ENCODE assay signal across 13 mouse cellular contexts in genomic region chr9:121882015-121882457, GRCm38 (mm10). TPM values are rescaled to one million over a fixed set of nuclear protein-coding genes. Genes with fewer than 3 reads are reported as not detected.
DNase-seq lines count a peak whose midpoint lies in the region; ATAC-seq lines count a peak whose summit lies in the region.
"Had no signal": no experiment of that assay in that cellular context is flagged by ENCODE, and none has a peak within 500 bp of the region (broad histone marks: within the 10 kb centered on the region; RNA-seq: fewer than 3 reads in every experiment).

No protein-coding gene starts in this region.

- H3K27ac ChIP-seq in lung, embryonic 16.5 days (ENCODE audit: low read length) = peak overlapping the region; percentile 61
- H3K27ac ChIP-seq: embryonic facial prominence, embryonic 12.5 days; midbrain, embryonic 12.5 days had no signal

- no peak overlapping the region for H3K4me3 ChIP-seq in lung, embryonic 16.5 days (ENCODE audit: low read length)
- H3K4me3 ChIP-seq: embryonic facial prominence, embryonic 12.5 days; midbrain, embryonic 12.5 days had no signal

- H3K4me1 ChIP-seq in lung, embryonic 16.5 days (replicated peaks; ENCODE audit: control insufficient read depth, insufficient read depth, low read length) = peaks cover 2% of the 10 kb centered on the region; the same call in 1 of the 2 replicates
- H3K4me1 ChIP-seq: embryonic facial prominence, embryonic 12.5 days; midbrain, embryonic 12.5 days had no signal

- no peak overlapping the region for H3K9ac ChIP-seq in lung, embryonic 16.5 days (ENCODE audit: low read length)
- H3K9ac ChIP-seq: embryonic facial prominence, embryonic 12.5 days; midbrain, embryonic 12.5 days had no signal

- peak; percentile 76 for ATAC-seq in lung, embryonic 16.5 days (ENCODE audit: low read depth)
- no peak for ATAC-seq in erythroid progenitor cell, adult 5-6 weeks (replicated peaks; ENCODE audit: low FRiP score, poor library complexity, severe bottlenecking)

- no peaks in the 10 kb centered on the region for H3K36me3 ChIP-seq in lung, embryonic 16.5 days (ENCODE audit: control insufficient read depth, insufficient read depth, low read length)
- H3K36me3 ChIP-seq: embryonic facial prominence, embryonic 12.5 days; midbrain, embryonic 12.5 days had no signal

- WGBS in lung, embryonic 16.5 days = 24% methylated on average over 7 of the region's 7 CpGs

- DNase-seq in adrenal gland, adult 2 months = peak; percentile 43
- no peak for DNase-seq in adrenal gland, postnatal 4 days (ENCODE audit: low spot score in 2 of 2)
- peak; percentile 37 for DNase-seq in testis, postnatal 10 days (ENCODE audit: low spot score)
- no peak for DNase-seq in testis, postnatal 14 days (ENCODE audit: low spot score)
- no peak for DNase-seq in cerebellum, adult 9-11 months
- no peak for DNase-seq in cerebellum, postnatal 14 days

- no peaks in the 10 kb centered on the region for H3K27me3 ChIP-seq in lung, embryonic 16.5 days (ENCODE audit: control insufficient read depth, insufficient read depth, low read depth, low read length)
- H3K27me3 ChIP-seq: embryonic facial prominence, embryonic 12.5 days; midbrain, embryonic 12.5 days had no signal

- H3K9me3 ChIP-seq in lung, embryonic 16.5 days (ENCODE audit: control insufficient read depth, low read length) = no peaks in the 10 kb centered on the region
- H3K9me3 ChIP-seq: embryonic facial prominence, embryonic 12.5 days; midbrain, embryonic 12.5 days had no signal

- no peak overlapping the region for H3K4me2 ChIP-seq in lung, embryonic 16.5 days (ENCODE audit: low read depth, low read length)
- H3K4me2 ChIP-seq: embryonic facial prominence, embryonic 12.5 days; midbrain, embryonic 12.5 days had no signal

RNA-seq across cellular contexts. Expression of gene Ackr2, which starts 16.1 kb away (rescaled TPM):
- total RNA-seq in adrenal gland, adult 2 months (2021) = 1 to 10 TPM; 1.2 to 1.4 TPM
- 0.77 and 0.92 TPM in 2 replicates for polyA plus RNA-seq in adrenal gland, adult 2 months (2012; rRNA removed)
- 1 to 10 TPM in 1 of 2 experiments, under 1 TPM in 1; 0.90 to 1.6 TPM for total RNA-seq in adrenal gland, postnatal 4 days (2021)
- 1.6 and 2.9 TPM in 2 replicates for polyA plus RNA-seq in lung, embryonic 16.5 days (2015; fragmentation: Nextera tagmentation; extraction: Ambion mirVana)
- not detected in 2 replicates for total RNA-seq in erythroid progenitor cell, adult 5-6 weeks (2015; ENCODE audit: low replicate concordance)
- total RNA-seq in erythroid progenitor cell, adult 5-6 weeks (2017; ENCODE audit: low replicate concordance) = not detected in 2 replicates

RNA-seq across cellular contexts. Expression of gene Higd1a, which starts 23.9 kb away (rescaled TPM):
- total RNA-seq in adrenal gland, adult 2 months (2021) = 100 to 1,000 TPM in 1 of 2 experiments, 10 to 100 TPM in 1; 44.6 to 103 TPM
- polyA plus RNA-seq in adrenal gland, adult 2 months (2012; rRNA removed) = 15.4 and 20.8 TPM in 2 replicates
- total RNA-seq in adrenal gland, postnatal 4 days (2021) = 10 to 100 TPM; 63.8 to 68.9 TPM
- polyA plus RNA-seq in lung, embryonic 16.5 days (2015; fragmentation: Nextera tagmentation; extraction: Ambion mirVana) = 152 and 166 TPM in 2 replicates
- total RNA-seq in erythroid progenitor cell, adult 5-6 weeks (2015; ENCODE audit: low replicate concordance) = 23.4 and 24.3 TPM in 2 replicates
- 11.7 and 19.4 TPM in 2 replicates for total RNA-seq in erythroid progenitor cell, adult 5-6 weeks (2017; ENCODE audit: low replicate concordance)

RNA-seq across cellular contexts. Expression of gene Cyp8b1, which starts 34.1 kb away (rescaled TPM):
- total RNA-seq in adrenal gland, adult 2 months (2021) = under 1 TPM; 0.48 to 0.84 TPM
- 0.32 and 1.00 TPM in 2 replicates for polyA plus RNA-seq in adrenal gland, adult 2 months (2012; rRNA removed)
- total RNA-seq in adrenal gland, postnatal 4 days (2021) = 10 to 100 TPM in 1 of 2 experiments, under 1 TPM in 1; 0.92 to 12.2 TPM
- polyA plus RNA-seq in lung, embryonic 16.5 days (2015; fragmentation: Nextera tagmentation; extraction: Ambion mirVana) = 0.28 TPM in 1 of 2 replicates, not detected in the other
- total RNA-seq in erythroid progenitor cell, adult 5-6 weeks (2015; ENCODE audit: low replicate concordance) = not detected in 2 replicates
- not detected in 2 replicates for total RNA-seq in erythroid progenitor cell, adult 5-6 weeks (2017; ENCODE audit: low replicate concordance)
- total RNA-seq: left cerebral cortex, adult 18-20 months had no signal
- polyA plus RNA-seq: embryonic facial prominence, embryonic 12.5 days; hindbrain, embryonic 11.5 days; midbrain, embryonic 12.5 days had no signal

RNA-seq across cellular contexts. Expression of gene Ccdc13, which starts 42.8 kb away (rescaled TPM):
- total RNA-seq in adrenal gland, adult 2 months (2021) = 1 to 10 TPM in 1 of 2 experiments, under 1 TPM in 1; 0.63 to 1.0 TPM
- 0.26 and 1.2 TPM in 2 replicates for polyA plus RNA-seq in adrenal gland, adult 2 months (2012; rRNA removed)
- total RNA-seq in adrenal gland, postnatal 4 days (2021) = 1 to 10 TPM; 1.8 to 2.8 TPM
- polyA plus RNA-seq in lung, embryonic 16.5 days (2015; fragmentation: Nextera tagmentation; extraction: Ambion mirVana) = 2.0 and 2.4 TPM in 2 replicates
- not detected in 2 replicates for total RNA-seq in erythroid progenitor cell, adult 5-6 weeks (2015; ENCODE audit: low replicate concordance)
- not detected in 2 replicates for total RNA-seq in erythroid progenitor cell, adult 5-6 weeks (2017; ENCODE audit: low replicate concordance)
- polyA plus RNA-seq: spleen, adult 2 months had no signal

Comparison
In these comparisons a context has a peak if more than half of its experiments do, and no peak if none do; other contexts are left out.
1. DNase-seq: peak in adrenal gland, adult 2 months (single experiment) and testis, postnatal 10 days (single experiment); none in adrenal gland, postnatal 4 days (0 of 2), testis, postnatal 14 days (single experiment), cerebellum, adult 9-11 months (single experiment) and cerebellum, postnatal 14 days (0 of 2).